Comparison of ENCODE assay signal across 24 mouse cellular contexts in the genomic region with DNA sequence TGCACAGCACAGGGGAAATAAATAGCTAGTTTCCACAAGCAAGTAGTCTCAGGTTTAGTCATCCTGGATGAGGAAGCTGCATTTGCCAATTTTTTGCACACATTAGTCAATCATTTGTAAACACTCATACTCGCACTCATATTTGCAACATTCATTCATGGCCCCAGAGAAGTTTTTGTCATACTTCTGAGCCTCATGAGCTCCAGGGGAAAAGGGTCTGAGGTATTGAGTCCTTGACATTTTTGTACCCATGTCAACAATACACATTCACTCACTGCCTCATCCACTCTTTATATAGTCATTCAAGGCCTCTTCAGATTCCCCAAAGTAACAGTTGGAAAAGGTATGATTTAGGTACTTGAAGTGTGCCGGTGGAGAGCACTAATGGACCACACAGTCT.
DNase-seq lines count a peak whose midpoint lies in the region; ATAC-seq and TF ChIP-seq lines count a peak whose summit lies in the region.
"Had no signal": no experiment of that assay in that cellular context is flagged by ENCODE, and none has a peak within 500 bp of the region (broad histone marks: within the 10 kb centered on the region; RNA-seq: fewer than 3 reads in every experiment).

No protein-coding gene starts in this region.

- no peak for TF ChIP-seq POLR2A in CH12.LX (IDR thresholded peaks at IDR 0.05; ENCODE audit: low read depth, low read length)

- WGBS in lung, postnatal 0 days, result 59% methylated on average over 2 of the region's 2 CpGs
- WGBS in forebrain, embryonic 14.5 days, result 95% methylated on average over 2 of the region's 2 CpGs

- H3K9ac ChIP-seq in lung, postnatal 0 days (replicated peaks; ENCODE audit: low read depth), result no peak overlapping the region
- no peak overlapping the region for H3K9ac ChIP-seq in CH12.LX (ENCODE audit: insufficient read depth, low read depth)
- H3K9ac ChIP-seq in forebrain, embryonic 14.5 days (ENCODE audit: low read length), result no peak overlapping the region
- H3K9ac ChIP-seq: forebrain, embryonic 13.5 days; forebrain, postnatal 0 days; heart, embryonic 12.5 days; heart, embryonic 15.5 days; hindbrain, embryonic 13.5 days had no signal

- ATAC-seq in lung, postnatal 0 days, result peak; percentile 82
- no peak for ATAC-seq in forebrain, embryonic 14.5 days
- ATAC-seq: forebrain, embryonic 13.5 days; forebrain, postnatal 0 days; hindbrain, embryonic 16.5 days had no signal

- H3K27ac ChIP-seq in lung, postnatal 0 days (ENCODE audit: low read length), result no peak overlapping the region
- no peak overlapping the region for H3K27ac ChIP-seq in CH12.LX (ENCODE audit: insufficient read depth, low read depth)
- H3K27ac ChIP-seq in forebrain, embryonic 14.5 days (ENCODE audit: low read depth, low read length), result no peak overlapping the region
- H3K27ac ChIP-seq: forebrain, embryonic 10.5 days; forebrain, embryonic 13.5 days; heart, embryonic 15.5 days; hindbrain, embryonic 10.5 days; hindbrain, embryonic 13.5 days had no signal

- DNase-seq in lung, postnatal 0 days (ENCODE audit: low spot score), result peak; percentile 57
- DNase-seq in lung, postnatal 14 days, result no peak
- DNase-seq in CH12.LX (ENCODE audit: extremely low read depth), result peak; percentile 11
- peak; percentile 35 for DNase-seq in lung, postnatal 36 days
- DNase-seq in forebrain, embryonic 14.5 days (ENCODE audit: low spot score), result no peak
- DNase-seq in left cerebral cortex, adult 8-10 months (ENCODE audit: low spot score in 2 of 2), result no peak
- DNase-seq: adrenal gland, adult 2 months; adrenal gland, postnatal 14 days; cerebellum, adult 11 months; cerebellum, adult 8-10 months; cerebellum, postnatal 10 days; forebrain, postnatal 0 days; gastrocnemius, postnatal 25 days; heart, adult 18-20 months; heart, postnatal 10 days; heart, postnatal 36 days had no signal

- no peaks in the 10 kb centered on the region for H3K9me3 ChIP-seq in lung, postnatal 0 days (ENCODE audit: low read length)
- no peaks in the 10 kb centered on the region for H3K9me3 ChIP-seq in CH12.LX (replicated peaks; ENCODE audit: low read length)
- no peaks in the 10 kb centered on the region for H3K9me3 ChIP-seq in forebrain, embryonic 14.5 days (replicated peaks; ENCODE audit: control insufficient read depth, low read length)
- H3K9me3 ChIP-seq: forebrain, embryonic 10.5 days; forebrain, embryonic 13.5 days; G1E; heart, embryonic 12.5 days; heart, embryonic 15.5 days; hindbrain, embryonic 10.5 days; hindbrain, embryonic 13.5 days had no signal

- no peaks in the 10 kb centered on the region for H3K36me3 ChIP-seq in lung, postnatal 0 days (ENCODE audit: insufficient read depth, low read length)
- H3K36me3 ChIP-seq in CH12.LX (replicated peaks in 1 of 2; ENCODE audit: control insufficient read depth in 1 of 2, insufficient read depth in 1 of 2, low read length in 1 of 2), result no peaks in the 10 kb centered on the region
- no peaks in the 10 kb centered on the region for H3K36me3 ChIP-seq in forebrain, embryonic 14.5 days (ENCODE audit: control insufficient read depth, insufficient read depth, low read length)
- H3K36me3 ChIP-seq: forebrain, embryonic 10.5 days; G1E; heart, embryonic 12.5 days; heart, embryonic 15.5 days; hindbrain, embryonic 10.5 days; hindbrain, embryonic 13.5 days had no signal

- no peaks in the 10 kb centered on the region for H3K4me1 ChIP-seq in lung, postnatal 0 days (ENCODE audit: insufficient read depth, low read depth, low read length)
- no peaks in the 10 kb centered on the region for H3K4me1 ChIP-seq in CH12.LX (ENCODE audit: control insufficient read depth in 1 of 2, insufficient read depth in 2 of 2)
- no peaks in the 10 kb centered on the region for H3K4me1 ChIP-seq in forebrain, embryonic 14.5 days (ENCODE audit: control insufficient read depth, insufficient read depth, low read length)
- H3K4me1 ChIP-seq: forebrain, embryonic 10.5 days; forebrain, embryonic 13.5 days; heart, embryonic 12.5 days; heart, embryonic 15.5 days; hindbrain, embryonic 10.5 days; hindbrain, embryonic 13.5 days had no signal

- H3K4me3 ChIP-seq in lung, postnatal 0 days (ENCODE audit: low read depth, low read length), result no peak overlapping the region
- H3K4me3 ChIP-seq in CH12.LX (replicated peaks in 1 of 3; ENCODE audit: low read depth in 2 of 3, low read length in 2 of 3, poor library complexity in 1 of 3), result no peak overlapping the region
- H3K4me3 ChIP-seq in forebrain, embryonic 14.5 days (ENCODE audit: low read depth, low read length), result no peak overlapping the region
- H3K4me3 ChIP-seq: forebrain, embryonic 10.5 days; forebrain, embryonic 13.5 days; heart, embryonic 12.5 days; heart, embryonic 15.5 days; hindbrain, embryonic 10.5 days; hindbrain, embryonic 13.5 days had no signal

- in situ Hi-C loops in CH12.LX (cut with MboI; ENCODE audit: low pct_ligation_motif_present, low pct_unique_long_range_greater_than_20kb, low sequenced_read_pairs), result no loop called here

- TF ChIP-seq CTCF in lung, postnatal 0 days (IDR thresholded peaks at IDR 0.05), result no peak
- no peak for TF ChIP-seq CTCF in CH12.LX (conservative IDR thresholded peaks at IDR 0.05 in 1 of 2, IDR thresholded peaks at IDR 0.05 in 1 of 2; ENCODE audit: low read depth in 2 of 2, low read length in 2 of 2)

- peak; percentile 67; the same call in 1 of the 2 replicates for TF ChIP-seq EP300 in lung, postnatal 0 days (IDR thresholded peaks at IDR 0.05)
- TF ChIP-seq EP300 in CH12.LX (IDR thresholded peaks at IDR 0.05; ENCODE audit: low read length), result 0 out of 2 replicates have a peak, but pooled peaks have one; percentile 8

- H3K79me2 ChIP-seq in CH12.LX (replicated peaks; ENCODE audit: control insufficient read depth, extremely low read depth, insufficient read depth, poor library complexity, severe bottlenecking), result no peaks in the 10 kb centered on the region

- TF ChIP-seq RAD21 in CH12.LX (IDR thresholded peaks at IDR 0.05; ENCODE audit: low read depth, low read length), result no peak

- dilution Hi-C loops in CH12.LX (cut with MboI; ENCODE audit: extremely low pct_ligation_motif_present, extremely low pct_unique_long_range_greater_than_20kb, low sequenced_read_pairs), result no loop called here

- H3K4me2 ChIP-seq in lung, postnatal 0 days (replicated peaks; ENCODE audit: low read depth, low read length), result no peak overlapping the region
- no peak overlapping the region for H3K4me2 ChIP-seq in CH12.LX (ENCODE audit: insufficient read depth, low read depth, poor library complexity, severe bottlenecking)
- no peak overlapping the region for H3K4me2 ChIP-seq in forebrain, embryonic 14.5 days (ENCODE audit: low read length)
- H3K4me2 ChIP-seq: forebrain, embryonic 13.5 days; heart, embryonic 12.5 days; heart, embryonic 15.5 days; hindbrain, embryonic 13.5 days had no signal

- H3K27me3 ChIP-seq in lung, postnatal 0 days (replicated peaks; ENCODE audit: insufficient read depth, low read length), result no peaks in the 10 kb centered on the region
- no peaks in the 10 kb centered on the region for H3K27me3 ChIP-seq in CH12.LX (replicated peaks)
- no peaks in the 10 kb centered on the region for H3K27me3 ChIP-seq in forebrain, embryonic 14.5 days (replicated peaks; ENCODE audit: control insufficient read depth, insufficient read depth, low read length)
- H3K27me3 ChIP-seq: forebrain, embryonic 13.5 days; heart, embryonic 12.5 days; heart, embryonic 15.5 days had no signal

TF ChIP-seq in CH12.LX, 34 proteins besides CTCF, POLR2A, EP300 and RAD21:
- TF ChIP-seq SIN3A (IDR thresholded peaks at IDR 0.05; ENCODE audit: low read length), result no peak
- no peak for TF ChIP-seq RCOR1 (conservative IDR thresholded peaks at IDR 0.05; ENCODE audit: low read depth, low read length)
- TF ChIP-seq GABPA (IDR thresholded peaks at IDR 0.05; ENCODE audit: insufficient replicate concordance, low read depth, low read length), result no peak
- TF ChIP-seq TBP (conservative IDR thresholded peaks at IDR 0.05; ENCODE audit: low read depth, low read length), result no peak
- TF ChIP-seq PAX5 (IDR thresholded peaks at IDR 0.05; ENCODE audit: low read length), result no peak
- TF ChIP-seq HCFC1 (IDR thresholded peaks at IDR 0.05; ENCODE audit: low read depth, low read length), result no peak
- TF ChIP-seq MXI1 (IDR thresholded peaks at IDR 0.05; ENCODE audit: low read depth, low read length), result no peak
- TF ChIP-seq CHD1 (IDR thresholded peaks at IDR 0.05; ENCODE audit: low read depth, low read length), result no peak
- TF ChIP-seq ZKSCAN1 (IDR thresholded peaks at IDR 0.05; ENCODE audit: borderline replicate concordance, low read depth, low read length), result no peak
- TF ChIP-seq ELF1 (IDR thresholded peaks at IDR 0.05; ENCODE audit: low read depth, low read length), result no peak
- no peak for TF ChIP-seq ZNF384 (IDR thresholded peaks at IDR 0.05; ENCODE audit: low read depth, low read length)
- no peak for TF ChIP-seq IRF4 (IDR thresholded peaks at IDR 0.05; ENCODE audit: low read depth, low read length)
- TF ChIP-seq UBTF (IDR thresholded peaks at IDR 0.05; ENCODE audit: low read depth, low read length), result no peak
- TF ChIP-seq KAT2A (IDR thresholded peaks at IDR 0.05; ENCODE audit: insufficient replicate concordance, low read length), result no peak
- no peak for TF ChIP-seq USF1 (IDR thresholded peaks at IDR 0.05; ENCODE audit: low read depth, low read length)
- no peak for TF ChIP-seq SMC3 (IDR thresholded peaks at IDR 0.05; ENCODE audit: low read depth, low read length)
- no peak for TF ChIP-seq ZC3H11A (IDR thresholded peaks at IDR 0.05; ENCODE audit: low read depth, low read length)
- no peak for TF ChIP-seq MEF2A (IDR thresholded peaks at IDR 0.05; ENCODE audit: borderline replicate concordance, low read depth, low read length)
- TF ChIP-seq BHLHE40 (IDR thresholded peaks at IDR 0.05; ENCODE audit: low read depth, low read length), result no peak
- TF ChIP-seq ETS1 (conservative IDR thresholded peaks at IDR 0.05; ENCODE audit: low read depth, low read length), result no peak

Comparison
In these comparisons a context has a peak if more than half of its experiments do, and no peak if none do; other contexts are left out.
1. DNase-seq: peak in lung, postnatal 0 days (single experiment), CH12.LX (single experiment) and lung, postnatal 36 days (single experiment); none in lung, postnatal 14 days (single experiment), forebrain, embryonic 14.5 days (single experiment) and left cerebral cortex, adult 8-10 months (0 of 2).